Mouse (Mus musculus) liver, embryonic 16.5 days (tissue): ENCODE results near the gene Iffo2. TPM values are rescaled to one million over a fixed set of nuclear protein-coding genes. Genes with fewer than 3 reads are reported as not detected.
"Not testable (repeated sequence)": the region's sequence is repeated elsewhere in the genome, so short reads cannot be mapped to it uniquely, and the experiment has no call there.

Experiments used
- ATAC-seq: fragments of 200-750 bp; cut with Nextera tagmentation; 2 replicates; pipeline ENCODE4 v1.8.0; 2017; ENCODE audit warnings: low read depth, mild to moderate bottlenecking, moderate number of reproducible peaks, moderate library complexity
- H3K27ac ChIP-seq: fragments of 300-500 bp; sonication (generic); 2 replicates; pipeline ENCODE4 v1.5.1; 2014; ENCODE audit warnings: mild to moderate bottlenecking, low read length
- H3K27me3 ChIP-seq: fragments of 300-500 bp; sonication (generic); 2 replicates; pipeline ENCODE4 v1.6.1; 2014; ENCODE audit warnings: low read depth, low read length, mixed read lengths; ENCODE audit not compliant: control insufficient read depth, insufficient read depth
- H3K36me3 ChIP-seq: fragments of 300-500 bp; sonication (generic); 2 replicates; pipeline ENCODE4 v1.6.1; 2014; ENCODE audit warnings: mild to moderate bottlenecking; ENCODE audit not compliant: control insufficient read depth, insufficient read depth
- H3K4me1 ChIP-seq: fragments of 300-500 bp; sonication (generic); 2 replicates; pipeline ENCODE4 v1.6.1; 2014; ENCODE audit warnings: low read depth, low read length, mixed read lengths; ENCODE audit not compliant: control insufficient read depth
- H3K4me2 ChIP-seq: fragments of 300-500 bp; sonication (generic); 2 replicates; pipeline ENCODE4 v1.6.1; 2014; ENCODE audit warnings: low read depth, low read length, mixed read lengths
- H3K4me3 ChIP-seq: fragments of 300-500 bp; sonication (generic); 2 replicates; pipeline ENCODE4 v1.5.1; 2014; ENCODE audit warnings: low read depth, mild to moderate bottlenecking, low read length
- H3K9ac ChIP-seq: fragments of 300-500 bp; sonication (generic); 2 replicates; pipeline ENCODE4 v1.6.1; 2014; ENCODE audit warnings: low read depth, low read length
- H3K9me3 ChIP-seq: fragments of 300-500 bp; sonication (generic); replicated peaks from 2 replicates; pipeline ENCODE4 v1.6.1; 2016; ENCODE audit warnings: low read length; ENCODE audit not compliant: control insufficient read depth
- WGBS: fragments of 180-500 bp; shearing (Covaris S2); extraction: QIAGEN DNeasy Blood & Tissue Kit; methylation state at CpG from one replicate; pipeline ENCODE4 v1.1.7; 2014; ENCODE audit not compliant: insufficient replicate concordance; 5-methylcytosine and 5-hydroxymethylcytosine counted together
- polyA plus RNA-seq: library from polyadenylated mRNA; unstranded; fragments of >200 nt; fragmentation: Nextera tagmentation; extraction: Ambion mirVana; gene quantifications from 2 replicates; pipeline ENCODE4 v1.2.1, GENCODE M21; 2015

Iffo2 gene
- 0.44 and 0.66 TPM in 2 replicates for polyA plus RNA-seq

DNA sequence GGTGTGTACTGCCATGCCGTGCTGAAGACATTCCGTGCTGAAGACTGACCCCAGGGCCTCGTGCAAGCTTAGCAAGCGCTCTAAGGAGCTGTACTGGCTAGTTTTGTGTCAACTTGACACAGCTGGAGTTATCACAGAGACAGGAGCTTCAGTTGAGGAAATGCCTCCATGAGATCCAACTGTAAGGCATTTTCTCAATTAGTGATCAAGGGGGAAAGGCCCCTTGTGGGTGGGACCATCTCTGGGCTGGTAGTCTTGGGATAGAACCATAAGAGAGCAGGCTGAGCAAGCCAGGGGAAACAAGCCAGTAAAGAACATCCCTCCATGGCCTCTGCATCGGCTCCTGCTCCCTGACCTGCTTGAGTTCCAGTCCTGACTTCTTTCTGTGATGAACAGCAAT is at the start of gene Iffo2:
Gene Iffo2, plus strand, starts transcription at position 301 of the 400 bp plus-strand sequence.
- not testable (repeated sequence) for H3K4me2 ChIP-seq, H3K4me3 ChIP-seq, H3K27me3 ChIP-seq, H3K4me1 ChIP-seq, H3K9ac ChIP-seq, H3K36me3 ChIP-seq, H3K27ac ChIP-seq, ATAC-seq, H3K9me3 ChIP-seq
- WGBS = 73% methylated on average over 5 of the region's 5 CpGs

DNA sequence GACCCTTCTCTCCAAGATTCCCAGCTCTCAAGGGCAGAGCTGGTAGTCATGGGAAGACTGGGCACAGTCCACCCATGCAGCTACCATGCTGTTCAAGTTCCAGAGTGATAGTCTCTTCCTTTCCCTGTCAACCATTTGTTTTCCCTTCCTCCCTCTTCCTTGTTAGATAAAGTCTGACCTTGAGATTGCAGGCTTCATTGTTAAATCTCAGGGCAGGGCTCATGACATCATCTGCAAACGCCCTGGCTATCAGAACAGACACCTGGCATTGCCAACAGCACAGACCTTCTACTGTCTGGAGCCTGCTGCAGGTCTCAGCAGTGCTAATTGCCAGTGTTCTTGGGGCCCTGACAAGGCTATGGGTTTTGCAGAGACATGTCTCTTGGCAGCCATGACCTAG is 48.9 kb upstream of the Iffo2 start:
- Histone ChIP-seq H3K4me3 (no peak overlapping the region), H3K4me1 (no peaks in the 10 kb centered on the region), H3K9me3 (no peaks in the 10 kb centered on the region), H3K9ac (no peak overlapping the region), H3K27ac (no peak overlapping the region), H3K27me3 (no peaks in the 10 kb centered on the region), H3K4me2 (no peak overlapping the region), H3K36me3 (peaks cover 89% of the 10 kb centered on the region)
- ATAC-seq = no peak
- WGBS = 55% methylated on average over 1 of the region's 1 CpGs

DNA sequence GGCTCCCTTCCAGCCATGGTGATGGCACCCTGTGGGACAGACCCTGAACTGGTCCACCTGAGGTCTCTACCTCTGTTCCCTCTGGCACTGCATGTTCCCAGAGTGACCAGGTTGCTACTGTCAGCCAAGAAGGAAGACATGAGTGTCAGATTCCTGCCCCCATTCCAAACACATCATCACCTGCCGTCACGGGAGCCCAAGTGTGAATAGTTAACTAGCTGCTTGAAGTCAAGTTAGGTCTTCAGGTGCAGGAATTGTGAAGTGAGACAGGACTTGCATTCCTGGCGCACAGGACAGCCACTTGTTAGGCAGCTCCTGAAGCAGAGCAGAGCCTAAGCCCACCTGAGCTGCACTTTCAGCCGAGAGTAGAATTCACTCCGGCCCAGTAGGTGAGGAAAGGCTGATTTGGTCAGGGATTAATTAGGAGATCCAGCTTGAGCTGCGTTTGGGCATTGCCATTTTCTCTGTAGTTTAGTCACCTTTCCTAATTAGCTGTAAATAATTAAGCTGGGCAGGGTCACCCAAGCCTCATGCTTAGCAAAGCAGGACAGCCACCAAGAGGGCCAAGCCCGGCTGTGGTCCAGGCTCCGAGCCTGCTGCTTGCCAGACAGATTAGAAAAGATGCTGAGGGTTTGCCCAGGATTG is 46.8 kb upstream of the Iffo2 start:
- Histone ChIP-seq H3K36me3 (peaks cover 81% of the 10 kb centered on the region), H3K4me3 (no peak overlapping the region), H3K27me3 (no peaks in the 10 kb centered on the region), H3K9ac (no peak overlapping the region), H3K9me3 (no peaks in the 10 kb centered on the region), H3K4me2 (no peak overlapping the region), H3K27ac (no peak overlapping the region), H3K4me1 (no peaks in the 10 kb centered on the region)
- no peak for ATAC-seq
- WGBS = 87% methylated on average over 8 of the region's 8 CpGs

DNA sequence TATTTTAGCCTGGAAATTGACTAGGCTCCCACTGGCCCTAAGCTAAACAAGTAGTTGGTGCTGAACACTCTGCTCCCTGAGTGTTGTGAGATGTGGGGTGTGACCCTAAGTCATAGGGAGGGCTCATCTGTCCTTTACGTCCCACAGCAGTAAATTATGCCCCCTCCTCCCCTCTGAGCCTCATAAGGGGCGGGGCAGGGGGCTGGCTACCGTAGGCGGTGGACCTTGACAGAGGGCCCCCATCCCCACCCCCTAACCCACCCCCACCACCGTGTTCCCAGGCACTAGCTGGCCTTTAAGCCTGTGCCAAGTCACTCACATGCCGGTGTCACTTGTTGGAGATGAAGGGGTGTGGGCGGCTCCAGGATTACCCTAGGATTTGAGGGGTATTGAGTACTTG is 45.9 kb upstream of the Iffo2 start:
- Histone ChIP-seq H3K4me3 (no peak overlapping the region), H3K36me3 (peaks cover 81% of the 10 kb centered on the region), H3K4me2 (no peak overlapping the region), H3K4me1 (no peaks in the 10 kb centered on the region), H3K27me3 (no peaks in the 10 kb centered on the region), H3K9ac (no peak overlapping the region), H3K9me3 (no peaks in the 10 kb centered on the region), H3K27ac (no peak overlapping the region)
- no peak for ATAC-seq
- 83% methylated on average over 7 of the region's 7 CpGs for WGBS

DNA sequence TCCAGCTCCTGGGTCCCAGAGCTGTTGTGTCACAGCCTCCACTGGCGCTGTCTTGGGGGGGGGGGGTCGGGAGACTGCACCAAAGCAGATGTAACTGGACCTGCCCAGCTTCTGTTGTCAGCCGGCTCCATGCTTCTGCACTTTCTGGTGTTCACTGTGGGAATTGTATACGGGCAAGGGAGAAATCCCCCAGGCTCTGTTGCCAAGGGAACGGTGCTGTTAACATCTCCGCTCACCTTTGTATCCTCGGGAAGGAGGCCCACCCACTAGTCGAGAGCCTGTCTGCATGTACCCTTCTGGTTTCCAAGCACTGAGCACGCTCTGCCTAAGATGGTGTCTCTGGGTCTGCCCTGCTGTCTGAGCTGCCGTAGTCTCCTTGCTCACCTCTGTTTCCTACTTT is 43.3 kb upstream of the Iffo2 start:
- no peak overlapping the region for H3K4me2 ChIP-seq
- no peaks in the 10 kb centered on the region; the same call in 1 of the 2 replicates for H3K4me1 ChIP-seq
- no peak overlapping the region for H3K9ac ChIP-seq
- no peak for ATAC-seq
- 79% methylated on average over 10 of the region's 10 CpGs for WGBS
- no peak overlapping the region for H3K4me3 ChIP-seq
- no peaks in the 10 kb centered on the region for H3K27me3 ChIP-seq
- no peaks in the 10 kb centered on the region for H3K9me3 ChIP-seq
- H3K36me3 ChIP-seq = peaks cover 78% of the 10 kb centered on the region
- no peak overlapping the region for H3K27ac ChIP-seq

DNA sequence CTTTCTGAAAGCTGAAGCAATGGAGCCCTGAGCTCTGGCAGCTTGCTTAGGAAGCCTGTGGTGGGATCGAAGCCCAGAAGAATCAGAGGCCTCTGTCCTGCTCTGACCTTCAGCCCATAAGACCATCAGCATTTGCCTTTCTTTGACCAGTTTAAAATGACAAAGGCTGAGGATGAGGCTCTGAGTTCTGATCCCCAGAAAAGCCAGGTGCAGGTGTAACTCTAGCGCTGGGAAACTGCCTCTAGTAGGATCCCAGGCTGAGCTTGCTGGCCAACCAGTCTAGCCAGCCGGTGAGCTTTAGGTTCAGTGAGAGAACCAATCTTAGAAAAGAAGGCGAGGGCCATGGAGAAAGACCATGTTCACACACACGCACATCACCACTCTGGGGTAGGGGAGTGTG is 42.0 kb upstream of the Iffo2 start:
- H3K27me3 ChIP-seq = no peaks in the 10 kb centered on the region

DNA sequence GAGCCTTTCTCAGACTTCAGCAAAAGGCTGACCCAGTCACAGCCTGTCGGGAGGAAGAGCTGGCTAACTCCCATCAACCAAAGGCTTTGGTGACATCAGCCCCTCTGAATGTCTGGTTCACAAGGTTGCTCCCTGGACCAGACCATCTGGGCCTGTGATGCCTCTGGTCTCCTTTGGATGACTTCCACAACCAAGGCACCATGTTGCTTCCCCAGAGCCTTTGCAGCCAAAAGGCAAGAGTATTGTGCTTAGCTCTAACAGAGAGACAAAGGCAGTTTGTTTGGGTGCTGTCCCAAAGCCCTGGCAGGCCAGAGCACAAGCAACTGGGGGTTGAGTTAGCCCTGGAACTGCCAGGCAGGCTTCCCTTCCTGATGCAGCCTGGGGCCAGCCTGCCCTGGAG is 40.4 kb upstream of the Iffo2 start:
- Histone ChIP-seq H3K27ac (no peak overlapping the region), H3K4me1 (no peaks in the 10 kb centered on the region; the same call in none of the 2 replicates), H3K27me3 (no peaks in the 10 kb centered on the region), H3K36me3 (peaks cover 49% of the 10 kb centered on the region), H3K9ac (no peak overlapping the region), H3K9me3 (no peaks in the 10 kb centered on the region), H3K4me2 (no peak overlapping the region), H3K4me3 (no peak overlapping the region)
- no peak for ATAC-seq
- WGBS = 82% methylated on average over 1 of the region's 1 CpGs

More for the DNA sequence above, 42.0 kb upstream of the Iffo2 start:
- H3K9ac ChIP-seq = no peak overlapping the region
- H3K27ac ChIP-seq = no peak overlapping the region
- H3K4me2 ChIP-seq = no peak overlapping the region
- no peaks in the 10 kb centered on the region for H3K9me3 ChIP-seq
- H3K4me1 ChIP-seq = no peaks in the 10 kb centered on the region; the same call in none of the 2 replicates
- H3K36me3 ChIP-seq = peaks cover 65% of the 10 kb centered on the region
- no peak overlapping the region for H3K4me3 ChIP-seq
- no peak for ATAC-seq
- 85% methylated on average over 5 of the region's 5 CpGs for WGBS

DNA sequence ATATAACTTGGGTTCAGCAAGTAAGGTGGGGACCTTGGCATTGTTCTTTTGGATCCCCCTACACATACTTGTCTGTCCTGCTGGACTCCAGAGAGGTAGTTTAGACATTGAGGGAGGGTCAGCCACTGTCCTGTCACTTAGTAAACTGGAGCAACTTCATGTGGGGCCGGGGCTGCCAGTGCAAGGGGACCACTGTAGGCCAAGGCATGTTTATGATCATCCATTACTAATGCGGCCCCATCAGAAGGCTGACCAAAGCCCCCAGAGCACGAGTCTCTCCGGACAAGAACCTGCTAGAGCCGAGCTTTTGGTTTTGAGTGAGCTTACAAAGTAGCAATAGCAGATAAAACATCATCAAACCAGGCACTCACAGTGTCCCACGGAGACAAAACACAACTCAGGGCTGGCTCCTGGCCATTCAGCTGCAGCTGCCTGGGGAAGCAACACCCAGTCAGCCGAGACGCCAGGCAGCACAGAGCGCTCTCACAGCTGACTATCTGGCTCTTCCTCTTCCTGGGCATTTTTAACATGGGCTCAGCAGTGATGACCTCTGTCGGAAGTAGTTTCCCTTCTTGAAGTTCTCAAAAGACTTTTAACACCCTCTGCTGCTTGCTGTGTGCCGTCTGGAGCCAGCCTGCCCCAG is 39.8 kb upstream of the Iffo2 start:
- H3K27ac ChIP-seq = no peak overlapping the region

DNA sequence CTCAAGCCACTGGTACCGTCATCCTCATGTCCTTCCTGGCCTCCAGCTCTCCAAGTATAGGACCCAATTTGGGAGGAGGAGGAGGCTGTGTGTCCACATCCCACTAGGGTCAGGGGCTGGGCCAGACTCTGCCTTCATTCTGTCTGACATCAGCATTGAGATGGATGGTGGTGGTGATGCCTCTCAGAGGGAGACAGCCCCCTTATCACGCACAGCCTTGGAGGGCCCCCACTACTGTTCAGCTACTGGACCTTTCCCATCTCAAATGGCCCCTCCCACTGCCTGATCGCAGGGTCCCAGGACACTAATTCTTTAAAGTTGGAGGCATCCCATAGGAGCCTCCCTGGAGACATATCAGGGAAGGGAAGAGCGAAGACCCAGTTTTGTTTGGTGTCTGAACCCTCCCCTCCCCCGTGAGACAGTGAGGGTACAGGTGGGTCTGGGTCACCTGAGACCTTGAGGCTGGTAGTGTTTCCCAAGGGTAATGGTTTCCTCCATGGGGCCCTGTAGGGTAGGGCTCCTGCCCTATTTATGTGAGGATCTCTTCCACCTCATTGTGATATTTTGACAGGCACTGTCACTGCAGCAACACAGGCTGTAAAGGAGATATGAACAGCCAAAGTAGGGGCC is 38.7 kb upstream of the Iffo2 start:
- H3K4me1 ChIP-seq = no peaks in the 10 kb centered on the region; the same call in none of the 2 replicates
- 84% methylated on average over 5 of the region's 5 CpGs for WGBS
- ATAC-seq = no peak
- no peak overlapping the region for H3K4me2 ChIP-seq
- no peak overlapping the region for H3K9ac ChIP-seq
- H3K36me3 ChIP-seq = peaks cover 39% of the 10 kb centered on the region
- H3K4me3 ChIP-seq = no peak overlapping the region
- H3K9me3 ChIP-seq = no peaks in the 10 kb centered on the region
- no peaks in the 10 kb centered on the region for H3K27me3 ChIP-seq
- H3K27ac ChIP-seq = no peak overlapping the region

More for the DNA sequence above, 39.8 kb upstream of the Iffo2 start:
- Histone ChIP-seq H3K27me3 (no peaks in the 10 kb centered on the region), H3K4me2 (no peak overlapping the region), H3K4me1 (no peaks in the 10 kb centered on the region; the same call in none of the 2 replicates), H3K4me3 (no peak overlapping the region), H3K9me3 (no peaks in the 10 kb centered on the region), H3K9ac (no peak overlapping the region), H3K36me3 (peaks cover 43% of the 10 kb centered on the region)
- WGBS = 75% methylated on average over 11 of the region's 11 CpGs
- no peak for ATAC-seq
